Mouse (Mus musculus): ENCODE data around the gene Rab12.

GRCm38 (mm10) chr17:66485742-66486141 is 33.8 kb downstream of the Rab12 start:
- TF ChIP-seq CTCF (IDR thresholded peaks at IDR 0.05; ENCODE audit: control insufficient read depth, insufficient read depth, insufficient read length) (peak; percentile 78), USF1 (IDR thresholded peaks at IDR 0.05; ENCODE audit: low read depth) (no peak), CEBPB (IDR thresholded peaks at IDR 0.05; ENCODE audit: low read depth) (no peak), FOSL1 (IDR thresholded peaks at IDR 0.05; ENCODE audit: insufficient read depth, low read length, poor library complexity, severe bottlenecking) (no peak)

Data from C2C12 (cell line).